Mouse (Mus musculus): ENCODE measurements around the gene Tex26. TPM values are rescaled to one million over a fixed set of nuclear protein-coding genes. Genes with fewer than 3 reads are reported as not detected.

Tex26 gene
- total RNA-seq, 2 experiments from 2014 or later: not detected

DNA sequence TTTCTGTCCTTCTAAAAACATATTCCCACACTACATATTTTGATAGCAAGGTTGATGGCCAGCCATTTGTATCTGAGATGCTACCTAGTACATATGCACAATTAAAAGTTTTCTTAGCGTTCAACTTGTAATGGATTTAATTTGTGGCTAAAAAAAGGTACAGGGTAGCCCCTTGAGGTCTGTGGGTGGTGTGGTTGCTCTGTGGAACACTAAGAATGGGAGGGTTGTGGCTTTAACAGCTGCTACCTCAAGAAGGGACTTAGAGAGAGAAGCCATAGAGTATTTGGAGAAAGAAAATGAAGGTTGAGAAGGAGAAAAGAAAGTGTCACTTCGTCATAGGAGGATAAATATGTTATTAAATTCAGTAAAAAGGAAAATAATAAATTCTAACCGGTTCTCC, 8.5 kb upstream of the Tex26 start:
- DNase-seq: no peak
- intact Hi-C loops (cut with DNase I): no loop called here

DNA sequence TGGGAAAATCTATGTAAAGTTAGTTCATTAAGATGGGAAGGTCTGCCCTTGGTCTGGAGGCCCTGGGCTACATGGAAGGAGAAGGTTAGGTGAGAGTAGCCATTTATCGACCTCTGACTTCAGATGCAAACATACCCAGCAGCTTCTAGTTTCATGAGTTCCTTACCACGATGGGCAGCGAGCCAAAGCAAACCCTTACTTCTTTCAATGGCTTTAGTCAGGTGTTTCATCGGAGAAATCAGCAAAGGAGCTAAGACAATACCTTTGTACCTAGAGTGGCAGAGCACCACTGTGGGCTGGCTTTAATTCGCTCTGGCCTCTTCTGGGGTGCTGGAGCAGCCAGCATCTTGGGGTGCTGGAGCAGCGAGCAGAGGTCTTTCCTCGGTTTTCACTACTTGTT, 5.8 kb upstream of the Tex26 start:
- no peak for DNase-seq
- intact Hi-C loops (cut with DNase I): no loop called here

DNA sequence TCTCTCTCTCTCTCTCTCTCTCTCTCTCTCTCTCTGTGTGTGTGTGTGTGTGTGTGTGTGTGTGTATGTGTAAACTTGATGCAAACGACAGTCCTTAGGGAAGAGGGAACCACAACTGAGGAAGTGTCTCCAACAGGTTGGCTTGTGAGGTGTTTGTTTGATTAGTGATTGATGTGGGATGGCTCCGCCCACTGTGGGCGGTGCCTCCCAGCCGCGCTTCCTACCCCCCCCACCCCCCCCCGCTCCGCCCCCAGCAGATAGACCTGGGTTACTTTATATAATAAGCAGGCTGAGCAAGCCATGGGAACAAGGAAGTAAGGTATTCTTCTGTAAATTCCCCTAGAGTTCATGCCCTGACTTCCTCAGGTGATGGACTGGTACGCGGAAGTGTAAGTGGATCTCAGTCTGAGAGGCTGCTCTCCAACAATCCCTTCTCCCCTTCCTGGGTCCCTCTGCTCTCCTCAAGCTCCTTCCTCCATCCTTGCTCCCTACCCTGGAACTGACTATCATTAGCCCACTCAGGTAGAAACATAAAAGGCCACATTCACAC, 5.2 kb upstream of the Tex26 start:
- DNase-seq: no peak
- intact Hi-C loops (cut with DNase I): no loop called here

DNA sequence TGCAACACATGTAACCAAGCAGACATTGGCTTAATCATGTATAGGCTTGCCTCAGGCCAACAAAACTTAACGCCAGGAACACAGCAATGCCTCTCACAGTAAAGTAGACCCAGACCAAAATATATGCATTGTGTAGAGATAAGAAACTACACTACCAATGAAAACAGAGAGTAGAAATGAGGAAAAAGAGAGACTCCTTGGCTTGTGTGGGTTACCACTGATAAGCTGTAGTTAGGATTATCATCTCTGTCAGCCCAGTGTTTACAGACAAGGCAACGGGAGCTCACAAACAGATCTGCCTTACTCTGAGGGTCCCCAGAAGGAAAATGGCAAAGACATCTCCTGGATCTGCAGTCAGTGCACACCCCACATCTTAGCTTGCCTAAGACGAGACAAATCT, 2.9 kb upstream of the Tex26 start:
- intact Hi-C loops (cut with DNase I): no loop called here
- no peak for DNase-seq

DNA sequence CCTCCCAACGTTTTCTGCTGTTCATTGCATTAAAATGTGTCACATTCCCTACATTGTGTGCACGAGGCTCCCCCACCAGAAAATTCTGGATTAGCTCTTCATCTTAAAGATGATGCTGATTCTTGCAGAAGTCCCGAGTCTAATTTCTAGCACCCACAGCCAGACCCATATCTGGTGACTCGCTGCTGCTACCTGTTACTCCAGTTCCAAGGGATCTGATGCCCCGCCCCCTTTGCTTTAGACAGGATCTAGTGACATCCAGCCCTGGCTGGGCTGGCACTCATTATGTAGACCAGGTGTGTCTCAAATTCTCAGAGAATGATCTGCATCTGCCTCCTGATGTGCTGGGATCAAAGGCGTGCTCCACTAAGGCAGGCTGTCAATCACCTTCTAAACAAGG, 2.3 kb upstream of the Tex26 start:
- intact Hi-C loops (cut with DNase I): no loop called here
- DNase-seq: no peak

DNA sequence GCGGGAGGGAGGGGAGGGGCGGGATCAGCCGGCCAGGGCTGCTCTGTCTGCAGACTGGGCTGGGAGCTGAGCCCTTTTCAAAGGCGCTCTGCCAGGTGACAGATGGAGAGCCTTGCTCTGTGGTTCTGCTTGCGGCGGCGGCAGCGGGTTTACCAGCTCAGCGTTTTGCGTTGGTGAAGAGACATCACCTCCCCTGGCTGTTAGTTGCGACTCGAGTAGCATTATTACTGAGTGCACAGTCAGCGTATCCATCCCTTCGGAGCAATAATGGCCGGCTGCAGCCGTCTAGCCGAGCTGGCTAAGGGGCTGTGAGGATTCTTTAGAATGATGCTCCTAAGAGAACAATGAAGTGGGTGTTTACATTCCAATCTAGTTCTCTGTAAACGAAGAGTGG, 717 bp downstream of the Tex26 start:
- DNase-seq: peak; percentile 62 to 68
- intact Hi-C loops (cut with DNase I): no loop called here

DNA sequence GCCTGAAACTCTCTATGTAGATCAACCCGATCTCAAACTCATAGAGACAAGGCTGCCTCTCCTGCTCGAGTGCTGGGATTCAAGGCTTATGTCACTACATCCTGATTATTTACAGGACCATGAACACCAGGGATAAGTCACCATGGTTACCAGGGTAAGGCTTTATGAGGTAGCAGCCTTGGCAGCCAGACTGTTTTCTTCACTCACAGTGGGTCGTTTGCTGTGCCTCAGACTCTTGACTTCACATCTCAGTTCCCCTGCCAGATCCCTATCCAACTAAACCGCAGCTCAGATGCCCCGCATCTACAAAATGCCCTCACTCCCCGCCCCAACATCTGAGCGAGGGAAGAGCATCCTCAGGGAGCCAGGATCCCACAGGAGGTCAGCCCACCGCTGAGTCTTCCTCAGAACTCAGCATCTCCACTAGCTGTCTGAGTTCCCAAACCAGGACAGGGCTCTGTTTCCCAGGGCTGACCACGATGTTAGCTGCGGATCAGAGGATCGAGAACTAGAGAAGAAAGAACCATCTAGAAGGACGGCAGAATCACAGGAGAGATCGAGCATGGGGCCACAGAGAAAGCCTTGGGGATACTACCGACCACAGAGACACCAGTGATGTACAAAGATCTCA, 2.3 kb downstream of the Tex26 start:
- DNase-seq: no peak
- intact Hi-C loops (cut with DNase I): no loop called here

DNA sequence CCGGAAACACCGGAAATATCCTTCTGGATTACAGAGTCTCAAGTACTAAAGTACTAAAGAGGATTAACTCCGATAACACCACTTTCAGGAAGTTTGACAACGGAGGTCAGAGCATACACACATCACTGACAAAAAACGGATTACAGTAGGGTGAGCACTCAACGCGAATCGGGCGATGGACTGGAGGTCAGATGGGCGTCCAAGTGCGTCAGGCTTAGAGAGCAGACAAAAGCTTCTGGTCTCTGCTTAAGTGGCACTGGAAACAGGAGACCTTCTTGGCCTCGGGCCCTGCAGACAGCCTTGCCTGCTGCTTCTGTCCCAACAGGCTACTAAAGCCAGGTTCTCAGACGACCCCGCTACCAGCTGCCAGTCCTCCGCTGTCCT, 2.8 kb downstream of the Tex26 start:
- DNase-seq: no peak
- intact Hi-C loops (cut with DNase I): no loop called here

DNA sequence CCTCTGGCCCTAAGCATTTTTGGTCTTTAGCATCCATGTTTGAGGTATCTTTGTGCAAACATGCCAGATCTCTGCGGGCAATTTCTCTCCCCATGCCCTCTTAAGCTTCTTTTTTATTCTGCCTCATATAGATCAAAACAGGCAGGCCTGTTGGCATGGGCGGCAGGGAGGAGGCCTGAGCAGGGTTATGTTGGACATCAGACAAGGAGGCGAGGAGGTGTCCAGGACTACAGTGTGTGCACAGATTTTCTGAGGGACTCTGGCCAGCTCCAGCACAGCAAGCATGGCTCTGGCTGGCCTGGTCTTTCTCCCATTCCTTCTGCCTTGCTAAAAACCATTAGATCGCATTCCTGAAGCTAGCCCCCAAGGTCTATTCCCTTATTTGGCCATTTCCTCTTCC, 5.0 kb downstream of the Tex26 start:
- no peak for DNase-seq
- intact Hi-C loops (cut with DNase I): no loop called here

DNA sequence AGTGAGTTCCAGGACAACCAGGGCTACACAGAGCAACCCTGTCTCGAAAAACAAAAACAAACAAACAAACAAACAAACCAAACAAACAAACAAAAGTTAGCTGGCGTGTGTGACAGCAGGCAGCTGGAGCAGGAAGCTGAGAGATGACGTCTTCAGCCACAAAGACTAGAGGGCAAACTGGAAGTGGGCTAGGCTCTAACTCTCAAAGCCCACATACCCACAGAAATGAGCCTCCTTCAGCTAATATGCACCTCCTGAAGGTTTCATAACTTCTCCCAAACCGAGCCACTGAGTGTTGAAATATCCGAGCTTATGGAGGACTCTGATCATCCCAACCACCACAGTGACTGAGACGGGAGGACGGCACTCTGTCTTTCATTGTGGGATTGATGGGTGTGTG, 7.0 kb downstream of the Tex26 start:
- DNase-seq: no peak
- intact Hi-C loops (cut with DNase I): no loop called here

DNA sequence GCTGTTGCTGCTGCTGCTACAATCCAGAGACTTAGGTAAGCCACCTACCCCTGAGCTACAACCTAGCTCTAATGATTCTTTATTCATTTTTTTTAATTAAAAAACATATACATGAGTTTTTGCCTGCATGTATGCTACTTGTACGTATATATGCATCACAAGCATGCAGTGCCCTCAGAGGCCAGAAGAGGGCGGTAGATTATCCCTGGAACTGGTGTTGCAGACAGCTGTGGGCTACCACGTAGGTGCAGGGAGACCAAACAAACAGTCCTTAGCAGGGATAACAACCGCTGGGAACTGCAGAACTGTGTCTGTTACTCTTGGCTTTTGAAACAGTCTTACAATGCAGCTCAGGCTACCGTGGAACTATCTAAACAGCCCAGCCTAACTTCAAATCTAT, 8.3 kb downstream of the Tex26 start:
- no peak for DNase-seq
- intact Hi-C loops (cut with DNase I): no loop called here

DNA sequence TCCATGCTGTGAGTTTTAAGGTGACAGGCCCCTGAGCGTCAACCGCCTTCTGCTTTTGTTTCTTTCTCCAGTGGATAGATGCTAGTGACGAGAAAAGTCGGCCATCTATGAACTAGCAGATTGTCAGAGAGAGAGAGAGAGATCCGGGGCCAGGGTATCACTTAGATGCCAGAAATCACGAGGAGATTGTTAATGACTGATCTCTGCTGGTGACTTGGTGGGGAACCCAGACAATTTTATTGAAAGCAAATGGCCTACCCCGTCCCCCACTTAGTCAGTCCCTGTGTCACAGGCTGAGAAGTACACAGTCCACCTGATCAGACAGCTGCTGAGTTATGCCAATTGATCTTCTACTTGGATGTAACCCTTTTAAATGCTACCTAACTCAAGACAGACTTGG, 9.9 kb downstream of the Tex26 start:
- intact Hi-C loops (cut with DNase I): no loop called here
- DNase-seq: no peak

DNA sequence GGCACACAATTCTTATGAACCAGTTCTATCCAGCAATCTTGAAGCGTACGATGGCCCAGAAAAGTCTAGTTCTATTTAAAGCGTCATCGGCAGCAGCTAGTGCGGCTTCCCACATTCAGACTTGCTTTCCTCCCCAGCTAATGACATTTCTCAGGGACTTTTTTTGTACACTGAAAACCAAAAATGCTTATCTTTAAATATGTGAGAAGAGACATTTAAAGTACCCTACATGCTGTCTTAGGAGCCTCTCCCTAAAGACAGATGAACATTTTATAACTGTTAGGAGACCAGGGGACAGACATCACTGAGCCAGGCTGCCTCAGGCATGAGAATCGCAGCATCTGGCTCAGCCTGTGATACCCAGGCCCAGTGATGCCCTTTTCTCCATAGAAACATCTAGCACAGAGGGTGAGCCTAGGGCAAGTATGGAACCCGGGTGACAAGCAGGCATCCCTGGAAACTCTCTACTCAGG, 11.8 kb downstream of the Tex26 start:
- no peak for DNase-seq
- intact Hi-C loops (cut with DNase I): no loop called here

DNA sequence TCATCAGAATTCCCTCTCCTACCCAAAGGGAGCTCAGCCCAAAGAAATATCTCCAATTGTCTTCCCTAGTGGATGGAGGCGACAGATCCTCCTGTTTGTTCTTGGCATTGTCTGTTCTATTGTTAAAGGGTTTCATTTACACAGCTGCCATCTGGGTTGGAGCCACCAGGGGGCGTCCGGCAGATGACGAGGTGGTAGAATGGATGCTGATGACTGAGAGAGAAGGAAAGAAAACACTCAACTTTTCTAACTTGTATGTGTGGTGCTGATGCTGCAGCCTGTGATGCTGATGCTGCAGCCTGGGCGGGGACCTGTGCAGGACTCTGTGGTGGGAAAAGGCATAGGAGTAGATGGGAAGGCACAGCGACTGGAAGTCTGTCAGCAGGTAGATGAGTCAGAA, 14.8 kb downstream of the Tex26 start:
- DNase-seq: peak; percentile 73 to 78
- intact Hi-C loops (cut with DNase I): loop anchor here (1.0 kb wide), 1 partner anchor 70 kb away; no protein-coding TSS in a partner anchor

DNA sequence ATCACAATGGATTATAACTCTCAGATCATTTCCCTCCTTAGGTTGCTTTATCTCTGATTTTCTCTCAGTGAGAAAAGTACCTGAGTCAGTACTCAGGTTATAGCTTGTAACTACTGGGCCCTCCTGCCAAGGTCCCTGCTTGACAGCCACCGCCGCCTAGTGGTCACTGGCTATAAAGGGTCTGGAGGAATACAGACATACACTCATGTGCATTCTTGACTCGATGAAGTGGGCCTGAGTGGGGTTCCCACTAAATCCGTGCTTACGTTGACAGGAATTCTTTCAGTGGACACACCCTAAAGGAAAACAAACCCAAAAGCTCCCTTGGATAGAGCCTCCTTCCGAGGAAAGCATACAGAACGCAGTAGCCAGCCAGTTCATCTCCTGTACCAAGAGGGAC, 17.1 kb downstream of the Tex26 start:
- DNase-seq: no peak
- intact Hi-C loops (cut with DNase I): no loop called here

DNA sequence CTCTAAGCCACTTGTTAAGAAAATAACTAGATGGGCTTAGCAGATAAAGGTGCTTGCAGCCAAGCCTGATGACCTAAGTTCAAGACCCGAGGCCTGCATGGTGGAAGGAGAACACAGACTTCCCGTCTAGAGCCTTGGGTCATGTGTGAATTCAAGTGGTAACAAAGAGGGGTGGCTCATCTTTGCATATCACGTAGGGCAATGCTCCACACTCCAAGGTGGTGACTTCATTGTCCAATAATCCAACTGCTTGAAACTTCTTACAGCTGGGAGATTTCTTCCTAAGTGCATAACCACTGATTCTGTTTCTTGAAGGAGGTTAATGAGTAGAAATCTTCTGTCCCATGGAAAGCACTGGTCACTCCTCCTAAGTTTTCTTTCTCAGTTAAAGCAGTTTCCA, 22.6 kb downstream of the Tex26 start:
- DNase-seq: no peak
- intact Hi-C loops (cut with DNase I): no loop called here

DNA sequence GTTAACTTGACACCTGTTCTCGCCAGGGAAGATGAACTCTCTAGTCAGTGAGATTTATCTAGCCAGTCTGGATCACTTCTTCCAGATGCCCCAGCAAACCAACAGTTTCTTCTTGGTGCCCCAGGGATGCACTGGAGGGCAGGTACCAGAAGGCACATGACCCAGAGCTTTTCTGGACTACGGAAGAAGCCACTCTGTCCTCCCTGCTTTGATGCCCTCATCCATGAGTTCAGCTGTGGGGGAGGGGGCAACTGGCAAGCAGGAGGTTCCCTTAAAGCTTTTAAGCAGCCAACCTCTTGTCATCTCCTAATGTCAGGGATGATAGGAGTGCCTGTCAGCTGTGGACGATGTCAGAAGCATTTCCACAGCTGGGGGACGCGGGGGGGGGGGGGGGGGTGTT, 25.8 kb downstream of the Tex26 start:
- intact Hi-C loops (cut with DNase I): no loop called here

DNA sequence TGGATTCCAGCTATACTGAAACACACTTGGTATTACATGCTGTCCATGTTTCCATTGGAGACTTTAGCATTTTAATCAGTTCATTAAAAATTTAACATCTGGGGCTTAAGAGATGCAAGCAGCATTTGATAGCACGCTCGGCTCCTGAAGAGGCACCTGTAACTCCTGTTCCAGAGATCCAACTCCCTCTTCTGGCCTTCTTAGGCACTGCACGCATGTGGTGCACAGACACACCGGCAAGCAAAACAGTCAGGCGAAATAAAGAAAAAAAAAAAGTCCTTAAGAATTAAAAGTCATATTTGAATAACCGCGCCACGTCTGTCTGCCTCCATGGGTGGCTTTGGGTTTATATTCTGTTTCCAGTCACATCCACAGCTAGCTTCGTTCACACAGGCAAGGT, 34.7 kb downstream of the Tex26 start:
- no peak for DNase-seq
- intact Hi-C loops (cut with DNase I): no loop called here

More for the DNA sequence above, 25.8 kb downstream of the Tex26 start:
- peak in 1 of 2 experiments; percentile 28 for DNase-seq

DNA sequence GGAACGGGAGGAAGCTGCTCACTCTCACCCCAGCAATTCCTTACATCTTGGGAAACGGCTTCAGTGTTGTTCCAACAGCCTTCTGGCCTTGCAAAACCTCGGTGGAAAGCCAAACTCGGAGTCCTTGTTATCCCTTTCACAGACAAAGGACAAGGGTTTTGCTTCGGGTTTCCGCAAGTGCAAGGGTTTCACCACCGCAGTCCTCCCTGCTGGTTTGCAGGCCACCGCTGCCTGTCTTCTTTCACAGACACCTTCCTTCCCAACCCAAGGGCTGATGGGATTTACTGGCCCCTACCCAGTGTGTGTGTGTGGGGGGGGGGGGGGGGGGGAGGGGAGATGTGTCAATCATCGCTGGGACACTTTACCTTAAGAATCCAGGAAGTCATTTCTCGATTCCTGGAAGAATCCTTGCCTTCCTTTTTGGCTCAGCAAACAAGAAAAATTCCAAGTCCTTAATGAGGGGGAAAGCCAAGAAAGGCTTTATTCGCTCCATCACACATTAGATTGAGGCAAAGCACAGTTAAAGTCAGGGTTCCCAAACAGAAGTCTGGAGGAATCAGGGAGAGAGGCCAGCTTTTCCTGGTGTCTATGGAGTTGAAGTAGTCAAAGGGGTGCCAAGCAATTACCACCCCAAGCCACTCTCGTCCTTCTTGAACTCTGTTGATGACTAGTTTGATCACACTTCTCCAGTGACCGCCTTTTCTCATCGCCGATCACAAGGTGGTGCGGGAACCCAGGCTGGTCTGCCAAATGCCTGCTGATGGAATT, 35.4 kb downstream of the Tex26 start:
- intact Hi-C loops (cut with DNase I): no loop called here
- DNase-seq: no peak

DNA sequence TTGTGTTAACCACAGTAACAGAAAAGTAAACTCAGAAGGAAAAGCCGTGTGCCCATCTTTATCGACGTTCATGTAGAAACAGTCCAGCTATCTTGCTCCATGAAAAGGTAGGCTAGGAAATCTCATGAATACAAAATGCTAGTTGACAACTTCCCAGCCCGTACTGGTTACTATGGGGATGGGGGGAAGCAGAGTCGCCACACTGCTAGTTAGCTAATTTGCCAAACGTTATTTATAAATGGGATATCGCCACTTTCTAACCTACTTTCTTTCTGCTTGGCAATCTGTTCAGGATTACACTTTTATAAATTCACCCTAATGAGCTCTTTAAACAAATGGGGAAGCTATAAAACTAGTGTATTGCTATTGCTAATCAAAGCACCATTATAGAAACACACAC, 42.5 kb downstream of the Tex26 start:
- intact Hi-C loops (cut with DNase I): no loop called here
- DNase-seq: no peak

DNA sequence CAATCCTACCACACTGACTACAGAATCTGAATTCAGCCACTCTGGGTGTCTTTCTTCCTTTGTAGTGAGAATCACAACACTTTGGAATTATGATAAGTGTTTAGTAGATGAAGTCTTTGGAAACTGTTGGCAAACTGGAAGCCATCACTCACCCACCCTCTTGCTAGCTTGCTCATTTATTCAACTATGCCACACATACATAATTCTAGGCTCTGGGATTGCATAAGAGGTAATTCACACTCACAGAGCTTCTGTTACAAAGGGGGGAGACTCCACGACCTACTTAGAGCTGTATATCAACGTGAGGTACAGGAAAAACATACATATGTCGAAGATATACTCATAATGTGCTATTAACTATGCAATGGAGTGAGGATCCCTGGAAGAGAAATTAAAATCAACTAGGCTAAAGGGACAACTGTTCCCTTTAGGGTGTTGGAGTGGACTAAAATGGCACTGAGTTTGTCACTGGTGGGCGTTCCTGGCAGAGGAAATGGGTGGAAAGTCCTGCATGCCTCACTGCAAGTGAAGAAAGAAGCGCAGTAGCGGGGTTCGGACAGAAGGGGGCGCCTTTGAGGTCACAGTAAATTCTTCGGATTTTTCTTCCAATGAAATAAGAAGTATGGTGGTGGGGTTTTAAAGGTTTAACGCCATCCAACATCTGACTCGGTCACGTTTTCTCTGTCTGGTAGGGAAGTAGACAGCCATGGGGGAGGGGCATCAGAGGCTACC, 44.0 kb downstream of the Tex26 start:
- DNase-seq: no peak
- intact Hi-C loops (cut with DNase I): no loop called here
